Mouse (Mus musculus) forelimb bud, embryonic 11.5 days (tissue): ENCODE data around the gene Stk25.
"Not testable (repeated sequence)": the region's sequence is repeated elsewhere in the genome, so short reads cannot be mapped to it uniquely, and the experiment has no call there.

ENCODE experiments used
- DNase-seq: peaks from one replicate; pipeline ENCODE4 v3.0.0-alpha.2; 2012; ENCODE audit warnings: low read depth, low spot score

The Stk25 gene

GRCm38 (mm10) chr1:93658559-93658958 is at the start of gene Stk25:
Stk25 (minus strand) TSS chr1:93658659.
- not testable (repeated sequence) for DNase-seq

GRCm38 (mm10) chr1:93705389-93705788 is 46.9 kb upstream of the Stk25 start:
- no peak for DNase-seq

GRCm38 (mm10) chr1:93704341-93704740 is 45.9 kb upstream of the Stk25 start:
- no peak for DNase-seq

- no peak for DNase-seq
These were observed 45.1 kb upstream of the Stk25 start for GRCm38 (mm10) chr1:93703472-93704048.

- no peak for DNase-seq
These were observed 43.6 kb upstream of the Stk25 start for GRCm38 (mm10) chr1:93702106-93702505.

GRCm38 (mm10) chr1:93699159-93699558 is 40.7 kb upstream of the Stk25 start:
- DNase-seq: no peak

- no peak for DNase-seq
These were observed 38.9 kb upstream of the Stk25 start for GRCm38 (mm10) chr1:93697317-93697716.

- DNase-seq: no peak
These were observed 36.5 kb upstream of the Stk25 start for GRCm38 (mm10) chr1:93694966-93695365.

GRCm38 (mm10) chr1:93693943-93694342 is 35.5 kb upstream of the Stk25 start:
- no peak for DNase-seq

GRCm38 (mm10) chr1:93693502-93693901 is 35.0 kb upstream of the Stk25 start:
- DNase-seq: no peak

- no peak for DNase-seq
These were observed 34.3 kb upstream of the Stk25 start for GRCm38 (mm10) chr1:93692773-93693172.

GRCm38 (mm10) chr1:93691786-93692357 is 33.4 kb upstream of the Stk25 start:
- no peak for DNase-seq

GRCm38 (mm10) chr1:93691106-93691505 is 32.6 kb upstream of the Stk25 start:
- no peak for DNase-seq

- DNase-seq: no peak
These were observed 31.5 kb upstream of the Stk25 start for GRCm38 (mm10) chr1:93689901-93690496.

GRCm38 (mm10) chr1:93688154-93688553 is 29.7 kb upstream of the Stk25 start:
- no peak for DNase-seq

- DNase-seq: no peak
These were observed 28.5 kb upstream of the Stk25 start for GRCm38 (mm10) chr1:93686961-93687320.

- peak; percentile 78 for DNase-seq
These were observed 27.9 kb upstream of the Stk25 start for GRCm38 (mm10) chr1:93686245-93686960.

GRCm38 (mm10) chr1:93685401-93686244 is 27.2 kb upstream of the Stk25 start, which contains the start of gene Bok:
Bok (plus strand) TSS chr1:93685660.
- DNase-seq: peak; percentile 60

GRCm38 (mm10) chr1:93679889-93680568 is 21.6 kb upstream of the Stk25 start:
- peak; percentile 26 for DNase-seq

GRCm38 (mm10) chr1:93678386-93678785 is 19.9 kb upstream of the Stk25 start:
- DNase-seq: no peak

- no peak for DNase-seq
These were observed 14.2 kb upstream of the Stk25 start for GRCm38 (mm10) chr1:93672682-93673081.
